In the genomic region with DNA sequence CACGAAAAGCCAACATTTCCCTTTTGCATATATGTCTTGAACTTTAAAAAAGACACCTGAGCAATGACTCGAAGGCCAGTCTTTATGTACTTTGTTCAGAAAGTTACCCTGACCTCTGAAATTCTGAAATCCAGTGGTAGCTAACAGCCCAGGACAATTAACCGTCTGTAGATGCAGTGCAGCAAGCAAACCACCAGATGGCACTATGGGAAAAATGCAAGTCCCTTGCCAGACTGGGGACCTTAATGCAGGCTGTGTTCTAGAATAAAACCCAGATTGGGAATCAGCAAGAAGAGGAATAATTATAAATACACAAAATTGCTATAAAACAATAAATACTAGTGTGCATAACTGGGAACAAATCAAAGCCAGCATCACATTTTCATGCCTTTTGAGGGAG, we compare ENCODE assay signal across 8 mouse cellular contexts. TPM values are rescaled to one million over a fixed set of nuclear protein-coding genes. Genes with fewer than 3 reads are reported as not detected.
DNase-seq lines count a peak whose midpoint lies in the region; ATAC-seq and TF ChIP-seq lines count a peak whose summit lies in the region.

No protein-coding gene starts in this region.

- no peaks in the 10 kb centered on the region for H3K9me3 ChIP-seq in liver, embryonic 11.5 days (ENCODE audit: control insufficient read depth, low read length)
- H3K9me3 ChIP-seq in midbrain, embryonic 16.5 days (replicated peaks; ENCODE audit: control insufficient read depth, low read length, poor library complexity, severe bottlenecking), result no peaks in the 10 kb centered on the region

- TF ChIP-seq POLR2A in thymus, adult 2 months (IDR thresholded peaks at IDR 0.05; ENCODE audit: control insufficient read depth, extremely low read depth, insufficient read depth, low read length, poor library complexity), result no peak

- H3K4me3 ChIP-seq in liver, embryonic 11.5 days (ENCODE audit: low read depth, low read length), result no peak overlapping the region
- no peak overlapping the region for H3K4me3 ChIP-seq in midbrain, embryonic 16.5 days (ENCODE audit: low read depth, low read length)
- H3K4me3 ChIP-seq in thymus, adult 2 months (ENCODE audit: control insufficient read depth, insufficient read depth, low read length), result no peak overlapping the region

- DNase-seq in liver, result peak; percentile 51
- no peak for DNase-seq in liver, embryonic 11.5 days (ENCODE audit: low spot score)
- DNase-seq in adrenal gland, adult (ENCODE audit: inconsistent age in 2 of 2, low spot score in 1 of 2), result peak; percentile 55 to 90
- DNase-seq in embryo, embryonic 10.5 days (ENCODE audit: low spot score), result peak; percentile 76
- DNase-seq in left cerebral cortex, adult 9 months (ENCODE audit: low spot score in 2 of 2), result peak; percentile 19 to 70
- DNase-seq in thymus, adult 2 months, result peak; percentile 72

- no peaks in the 10 kb centered on the region for H3K27me3 ChIP-seq in liver, embryonic 11.5 days (replicated peaks; ENCODE audit: control insufficient read depth, insufficient read depth, low read length)
- H3K27me3 ChIP-seq in midbrain, embryonic 16.5 days (ENCODE audit: control insufficient read depth, insufficient read depth, low read depth, low read length), result no peaks in the 10 kb centered on the region
- H3K27me3 ChIP-seq in thymus, adult 2 months (ENCODE audit: control insufficient read depth, insufficient read depth, low read length), result no peaks in the 10 kb centered on the region

- no peak overlapping the region for H3K9ac ChIP-seq in liver, embryonic 11.5 days (ENCODE audit: low read depth, low read length)
- H3K9ac ChIP-seq in midbrain, embryonic 16.5 days (ENCODE audit: low read depth, low read length), result no peak overlapping the region

- no peak for ATAC-seq in liver, embryonic 11.5 days (replicated peaks; ENCODE audit: low FRiP score)
- ATAC-seq in hematopoietic stem cell, adult 5-6 weeks (replicated peaks in 1 of 2; ENCODE audit: insufficient read depth in 1 of 2, low FRiP score in 2 of 2, low TSS enrichment in 1 of 2, low read depth in 1 of 2, poor library complexity in 2 of 2, severe bottlenecking in 2 of 2), result peak; percentile 42 to 53; a peak in 1 of 4 replicates
- ATAC-seq in midbrain, embryonic 16.5 days, result peak; percentile 47; the same call in 1 of the 2 replicates

- no peak for TF ChIP-seq CTCF in thymus, adult 2 months (IDR thresholded peaks at IDR 0.05; ENCODE audit: borderline replicate concordance, control insufficient read depth, extremely low read depth, insufficient read depth, low read length, poor library complexity)

- no peaks in the 10 kb centered on the region for H3K4me1 ChIP-seq in liver, embryonic 11.5 days (replicated peaks; ENCODE audit: control insufficient read depth, insufficient read depth, low read length)
- H3K4me1 ChIP-seq in midbrain, embryonic 16.5 days (ENCODE audit: control insufficient read depth, insufficient read depth, low read length), result peaks cover 3% of the 10 kb centered on the region; the same call in 1 of the 2 replicates
- H3K4me1 ChIP-seq in thymus, adult 2 months (replicated peaks; ENCODE audit: control insufficient read depth, insufficient read depth, low read length), result 0 out of 2 replicates have a peak, but pooled peaks cover 2% of the 10 kb centered on the region

- H3K36me3 ChIP-seq in liver, embryonic 11.5 days (ENCODE audit: control insufficient read depth, insufficient read depth, low read length), result no peaks in the 10 kb centered on the region
- H3K36me3 ChIP-seq in midbrain, embryonic 16.5 days (ENCODE audit: control insufficient read depth, insufficient read depth, low read length), result no peaks in the 10 kb centered on the region
- peaks cover 92% of the 10 kb centered on the region for H3K36me3 ChIP-seq in thymus, adult 2 months (ENCODE audit: control insufficient read depth, insufficient read depth, low read length)

- WGBS in liver, embryonic 11.5 days, result 31% methylated on average over 3 of the region's 3 CpGs
- WGBS in midbrain, embryonic 16.5 days, result 26% methylated on average over 3 of the region's 3 CpGs
- 54% methylated on average over 3 of the region's 3 CpGs for whole genome bisulfite sequencing in thymus, adult 2 months

- H3K4me2 ChIP-seq in liver, embryonic 11.5 days, result no peak overlapping the region
- H3K4me2 ChIP-seq in midbrain, embryonic 16.5 days (ENCODE audit: low read length), result no peak overlapping the region

- no peak overlapping the region for H3K27ac ChIP-seq in liver, embryonic 11.5 days (ENCODE audit: low read depth, low read length)
- no peak overlapping the region for H3K27ac ChIP-seq in midbrain, embryonic 16.5 days (ENCODE audit: low read length)
- no peak overlapping the region for H3K27ac ChIP-seq in thymus, adult 2 months (ENCODE audit: control insufficient read depth, insufficient read depth, low read length)

RNA-seq across cellular contexts. Expression of a gene that starts 58.3 kb away (rescaled TPM):
- polyA plus RNA-seq in liver, embryonic 11.5 days (2014; fragmentation: Nextera tagmentation; extraction: Ambion mirVana), result 1.2 and 1.5 TPM in 2 replicates
- not detected in 2 replicates for total RNA-seq in hematopoietic stem cell, adult 5-6 weeks (2017)
- 9.5 and 11.7 TPM in 2 replicates for polyA plus RNA-seq in midbrain, embryonic 16.5 days (2015; fragmentation: Nextera tagmentation; extraction: Ambion mirVana)
- 4.7 and 5.9 TPM in 2 replicates for polyA plus RNA-seq in thymus, adult 2 months (2012; rRNA removed)
